Mouse (Mus musculus) hindbrain, postnatal 0 days (tissue): Measurements from ENCODE around the gene Tcstv1. TPM values are rescaled to one million over a fixed set of nuclear protein-coding genes. Genes with fewer than 3 reads are reported as not detected.
"Not testable (repeated sequence)": the region's sequence is repeated elsewhere in the genome, so short reads cannot be mapped to it uniquely, and the experiment has no call there.

ENCODE experiments used
- ATAC-seq: fragments of 200-750 bp; cut with Nextera tagmentation; 2 replicates; pipeline ENCODE4 v1.8.0; 2017; ENCODE audit warnings: mild to moderate bottlenecking, moderate TSS enrichment, moderate library complexity
- DNase-seq: peaks from one replicate; pipeline ENCODE4 v3.0.0-alpha.2; 2015; ENCODE audit warnings: low spot score
- H3K27ac ChIP-seq: fragments of 300-500 bp; sonication (generic); 2 replicates; pipeline ENCODE4 v1.5.1; 2014; ENCODE audit warnings: mild to moderate bottlenecking
- H3K27me3 ChIP-seq: fragments of 300-500 bp; sonication (generic); 2 replicates; pipeline ENCODE4 v1.6.1; 2014; ENCODE audit warnings: low read length, mixed read lengths; ENCODE audit not compliant: insufficient read depth
- H3K36me3 ChIP-seq: fragments of 300-500 bp; sonication (generic); 2 replicates; pipeline ENCODE4 v1.6.1; 2014; ENCODE audit warnings: low read length, mixed read lengths; ENCODE audit not compliant: insufficient read depth
- H3K4me1 ChIP-seq: fragments of 300-500 bp; sonication (generic); 2 replicates; pipeline ENCODE4 v1.6.1; 2014; ENCODE audit warnings: antibody characterized with exemption, low read length, mixed read lengths; ENCODE audit not compliant: insufficient read depth
- H3K4me2 ChIP-seq: fragments of 300-500 bp; sonication (generic); 2 replicates; pipeline ENCODE4 v1.6.1; 2014; ENCODE audit warnings: low read depth, mild to moderate bottlenecking, low read length, moderate library complexity, mixed read lengths
- H3K4me3 ChIP-seq: fragments of 300-500 bp; sonication (generic); 2 replicates; pipeline ENCODE4 v1.5.1; 2014; ENCODE audit warnings: low read length
- H3K9ac ChIP-seq: fragments of 300-500 bp; sonication (generic); replicated peaks from 2 replicates; pipeline ENCODE4 v1.6.1; 2014; ENCODE audit warnings: mild to moderate bottlenecking, low read length, moderate library complexity, mixed read lengths
- H3K9me3 ChIP-seq: fragments of 300-500 bp; sonication (generic); 2 replicates; pipeline ENCODE4 v1.6.1; 2016; ENCODE audit warnings: low read length, mixed read lengths
- WGBS: fragments of 180-500 bp; shearing (Covaris S2); extraction: QIAGEN DNeasy Blood & Tissue Kit; methylation state at CpG from one replicate; pipeline ENCODE4 v1.1.7; 2014; 5-methylcytosine and 5-hydroxymethylcytosine counted together
- polyA plus RNA-seq: library from polyadenylated mRNA; unstranded; fragments of >200 nt; fragmentation: Nextera tagmentation; extraction: Ambion mirVana; gene quantifications from 2 replicates; pipeline ENCODE4 v1.2.1, GENCODE M21; 2015
- total RNA-seq: library from RNA; depleted of rRNA; stranded (reverse); fragments of >200 nt; gene quantifications from 2 replicates; pipeline ENCODE4 v1.2.3, GENCODE M21; 2014; rRNA removed

Tcstv1 gene
- total RNA-seq (not detected in 2 replicates), polyA plus RNA-seq (not detected in 2 replicates)

GRCm38 (mm10) chr13:119894685-119895084 is at the start of gene Tcstv1:
Tcstv1 (minus strand) TSS chr13:119894785.
- ATAC-seq = not testable (repeated sequence)

GRCm38 (mm10) chr13:119929172-119929571 is 34.6 kb upstream of the Tcstv1 start, which contains the start of gene Gm21761:
Gm21761 (minus strand) TSS chr13:119929272.
- no CpG with 5 or more reads among the region's 5 CpGs for WGBS
- DNase-seq, H3K4me1 ChIP-seq, H3K9me3 ChIP-seq, H3K4me3 ChIP-seq, H3K4me2 ChIP-seq, H3K9ac ChIP-seq, ATAC-seq, H3K27ac ChIP-seq, H3K36me3 ChIP-seq, H3K27me3 ChIP-seq: not testable (repeated sequence)

More at GRCm38 (mm10) chr13:119894685-119895084, at the start of gene Tcstv1:
- H3K9ac ChIP-seq, H3K36me3 ChIP-seq, DNase-seq, H3K4me2 ChIP-seq, H3K27me3 ChIP-seq, H3K4me3 ChIP-seq, H3K9me3 ChIP-seq, H3K27ac ChIP-seq, H3K4me1 ChIP-seq: not testable (repeated sequence)
- WGBS = 86% methylated on average over 3 of the region's 3 CpGs

DNA sequence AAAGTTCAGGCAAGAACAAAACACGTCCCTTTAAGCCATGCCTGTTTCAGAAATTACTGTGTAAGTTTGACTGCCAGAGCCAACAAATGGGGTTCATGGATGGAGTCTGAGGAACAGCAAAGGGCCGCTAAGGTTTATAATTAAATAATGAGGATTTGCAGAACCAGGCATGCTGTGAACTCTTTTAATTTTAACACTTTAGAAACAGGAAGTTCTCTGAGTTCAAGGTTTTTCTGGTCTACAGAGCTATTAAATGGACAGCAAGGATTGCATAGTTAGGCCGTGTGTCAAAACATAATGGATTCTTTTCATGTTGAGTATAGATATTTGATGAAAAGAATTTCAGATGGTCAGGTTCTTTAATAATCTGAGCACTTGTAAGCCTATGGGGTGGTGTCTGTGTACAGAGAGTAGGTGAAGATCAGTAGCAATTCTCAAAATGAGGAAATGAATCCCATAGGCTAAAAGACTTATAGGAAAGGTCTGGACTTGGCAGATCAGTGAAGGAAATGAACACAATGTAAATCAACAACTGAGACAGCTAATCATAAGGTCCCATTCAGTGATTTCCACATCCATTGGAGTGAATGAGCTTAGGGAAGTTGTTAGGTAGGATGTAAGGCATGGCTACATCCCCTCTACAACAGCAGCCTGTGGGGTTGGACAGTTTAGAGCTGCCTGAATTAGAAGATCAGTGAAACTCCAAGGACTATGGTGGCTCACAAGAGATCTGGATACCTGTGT is 30.2 kb upstream of the Tcstv1 start:
- ATAC-seq, H3K4me3 ChIP-seq, DNase-seq, H3K4me1 ChIP-seq, H3K9ac ChIP-seq, H3K27me3 ChIP-seq, H3K4me2 ChIP-seq, H3K9me3 ChIP-seq, H3K27ac ChIP-seq, H3K36me3 ChIP-seq: not testable (repeated sequence)
- 75% methylated on average over 2 of the region's 3 CpGs for WGBS

- ATAC-seq, H3K27ac ChIP-seq, H3K4me3 ChIP-seq, H3K4me2 ChIP-seq, H3K27me3 ChIP-seq, H3K36me3 ChIP-seq, H3K4me1 ChIP-seq, DNase-seq, H3K9ac ChIP-seq, H3K9me3 ChIP-seq: not testable (repeated sequence)
- WGBS = 89% methylated on average over 4 of the region's 5 CpGs
Measured at GRCm38 (mm10) chr13:119916966-119917722, 22.6 kb upstream of the Tcstv1 start.

DNA sequence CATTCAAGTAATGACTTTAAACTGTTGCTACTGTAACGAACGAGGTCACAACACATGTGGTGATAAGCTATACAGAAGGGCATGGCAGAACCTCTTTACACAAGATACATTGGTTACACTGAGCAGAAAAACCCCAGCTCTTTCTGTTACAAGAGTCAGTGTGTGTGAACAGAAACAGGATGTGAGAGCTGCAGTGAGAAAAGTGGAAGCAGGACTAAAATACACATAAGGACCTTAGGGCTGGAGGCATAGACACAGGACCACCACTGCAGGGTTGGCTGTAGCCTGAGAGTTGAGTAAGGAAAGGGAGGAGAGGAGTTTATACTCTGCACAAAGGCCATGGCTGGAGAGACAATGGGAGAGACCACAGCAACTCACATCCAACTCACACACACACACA is 21.9 kb upstream of the Tcstv1 start:
- not testable (repeated sequence) for H3K4me3 ChIP-seq, H3K36me3 ChIP-seq, H3K27ac ChIP-seq, H3K4me2 ChIP-seq, ATAC-seq, H3K4me1 ChIP-seq, H3K9ac ChIP-seq, H3K27me3 ChIP-seq, DNase-seq, H3K9me3 ChIP-seq
- 74% methylated on average over 2 of the region's 2 CpGs for whole genome bisulfite sequencing

GRCm38 (mm10) chr13:119898549-119898948 is 4.0 kb upstream of the Tcstv1 start:
- not testable (repeated sequence) for H3K9me3 ChIP-seq, H3K4me1 ChIP-seq, H3K9ac ChIP-seq, H3K36me3 ChIP-seq, DNase-seq, H3K27me3 ChIP-seq, ATAC-seq, H3K27ac ChIP-seq, H3K4me2 ChIP-seq, H3K4me3 ChIP-seq
- 55% methylated on average over 4 of the region's 5 CpGs for WGBS

GRCm38 (mm10) chr13:119886896-119887295 is 7.7 kb downstream of the Tcstv1 start:
- not testable (repeated sequence) for ATAC-seq, H3K9me3 ChIP-seq, H3K27ac ChIP-seq, H3K4me2 ChIP-seq, H3K4me1 ChIP-seq, H3K27me3 ChIP-seq, H3K36me3 ChIP-seq, H3K9ac ChIP-seq, DNase-seq, H3K4me3 ChIP-seq
- 33% methylated on average over 4 of the region's 4 CpGs for WGBS

- H3K9ac ChIP-seq, H3K4me1 ChIP-seq, H3K36me3 ChIP-seq, H3K4me3 ChIP-seq, H3K9me3 ChIP-seq, DNase-seq, ATAC-seq, H3K27me3 ChIP-seq, H3K4me2 ChIP-seq, H3K27ac ChIP-seq: not testable (repeated sequence)
- 81% methylated on average over 6 of the region's 7 CpGs for WGBS
Measured at GRCm38 (mm10) chr13:119864395-119864999, 30.1 kb downstream of the Tcstv1 start.

- H3K9me3 ChIP-seq, H3K4me1 ChIP-seq, H3K36me3 ChIP-seq, H3K27ac ChIP-seq, H3K27me3 ChIP-seq, DNase-seq, H3K9ac ChIP-seq, ATAC-seq, H3K4me3 ChIP-seq, H3K4me2 ChIP-seq: not testable (repeated sequence)
- no CpG with 5 or more reads among the region's 6 CpGs for WGBS
Measured at GRCm38 (mm10) chr13:119862399-119862798, 32.2 kb downstream of the Tcstv1 start.
